Mouse (Mus musculus) pancreas, adult 10 weeks (tissue): Measurements from ENCODE around the gene Lrrfip1. TPM values are rescaled to one million over a fixed set of nuclear protein-coding genes. Genes with fewer than 3 reads are reported as not detected.

Experiments used
- polyA plus RNA-seq: library from polyadenylated mRNA; stranded (reverse); fragments of 350-450 nt; fragmentation: Illumina TruSeq; extraction: RNeasy Lipid Tissue Mini Kit (QIAGEN cat#74804); gene quantifications from one replicate; pipeline ENCODE4 v1.2.3, GENCODE M21; 2015; ENCODE audit warnings: low read depth, low replicate concordance; ENCODE audit not compliant: insufficient read depth

The Lrrfip1 gene
- 12.4 TPM for polyA plus RNA-seq

DNA sequence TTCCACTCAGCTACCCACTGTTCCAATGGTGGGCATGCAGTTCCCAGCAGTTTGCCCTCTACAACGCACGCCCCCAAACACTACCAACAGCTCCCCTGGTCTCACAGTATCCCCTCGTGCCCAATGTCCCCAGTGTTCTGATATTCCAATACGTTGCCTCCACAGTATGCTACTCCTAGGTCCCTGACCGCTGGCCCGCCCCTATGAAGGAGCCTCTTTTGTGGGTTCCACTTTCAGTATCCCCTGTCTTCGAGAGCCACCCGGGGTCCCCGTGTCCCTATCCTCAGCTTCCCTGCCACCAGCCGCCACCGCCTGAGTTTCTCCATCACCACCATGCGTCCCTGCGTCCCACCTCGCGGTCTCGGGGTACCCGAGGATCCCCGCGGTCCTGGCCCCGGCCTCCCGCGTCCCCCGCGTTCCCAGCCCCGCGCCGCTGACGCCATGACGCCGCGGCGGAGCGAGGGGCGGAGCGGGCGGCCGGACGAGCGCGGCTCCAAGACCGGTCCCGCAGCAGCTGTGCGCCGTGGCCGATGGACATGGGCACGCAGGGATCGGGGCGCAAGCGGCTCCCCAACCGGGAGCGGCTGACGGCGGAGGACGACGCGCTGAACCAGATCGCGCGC lies at the start of gene Lrrfip1:
Lrrfip1 (plus strand) TSS at position 470 of the 623 bp plus-strand sequence.

DNA sequence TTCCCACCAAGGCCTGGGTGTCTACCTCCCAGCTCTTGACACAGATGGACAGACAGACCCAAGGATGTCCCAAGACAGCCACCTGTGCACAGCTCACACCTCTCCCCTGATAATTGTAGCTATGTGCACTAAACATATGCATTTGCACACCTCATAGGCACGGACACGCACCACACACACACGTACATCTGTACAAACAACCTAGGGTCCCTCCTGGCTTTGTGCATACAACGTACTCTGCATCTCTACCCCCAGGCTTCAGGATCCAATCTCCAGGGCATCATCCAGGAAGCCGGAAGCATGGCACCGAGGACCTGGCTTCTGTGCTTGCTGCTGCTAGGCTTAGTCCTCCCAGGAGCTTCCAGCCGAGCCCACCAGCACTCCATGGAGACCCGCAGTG lies 45.7 kb upstream of the Lrrfip1 start, which contains the start of gene Prlh:
Prlh (plus strand) TSS at position 301 of the 400 bp plus-strand sequence.

DNA sequence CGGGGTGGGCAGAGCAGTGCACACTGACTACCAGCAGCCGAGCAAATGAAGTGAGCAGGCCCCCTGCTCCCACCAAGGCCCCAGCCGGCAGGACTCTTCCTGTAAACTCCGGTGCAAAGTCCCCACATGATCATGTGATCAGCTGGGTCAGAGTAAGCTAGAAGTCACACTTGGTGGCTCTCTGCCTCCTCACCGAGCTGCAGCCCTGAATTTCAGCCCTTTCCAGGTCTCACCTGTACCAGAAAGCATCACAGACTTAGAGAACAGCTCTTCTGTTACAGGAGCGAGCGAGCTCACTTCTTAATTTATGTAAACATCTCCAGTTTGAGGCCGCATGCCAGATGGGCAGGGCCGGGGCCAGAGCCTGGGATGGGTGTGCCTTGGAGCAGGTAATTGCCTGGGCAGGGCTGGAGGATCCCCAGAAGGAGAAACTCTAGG lies 29.2 kb upstream of the Lrrfip1 start, which contains the start of gene Rab17:
Rab17 (minus strand) TSS at position 315 of the 438 bp plus-strand sequence.

DNA sequence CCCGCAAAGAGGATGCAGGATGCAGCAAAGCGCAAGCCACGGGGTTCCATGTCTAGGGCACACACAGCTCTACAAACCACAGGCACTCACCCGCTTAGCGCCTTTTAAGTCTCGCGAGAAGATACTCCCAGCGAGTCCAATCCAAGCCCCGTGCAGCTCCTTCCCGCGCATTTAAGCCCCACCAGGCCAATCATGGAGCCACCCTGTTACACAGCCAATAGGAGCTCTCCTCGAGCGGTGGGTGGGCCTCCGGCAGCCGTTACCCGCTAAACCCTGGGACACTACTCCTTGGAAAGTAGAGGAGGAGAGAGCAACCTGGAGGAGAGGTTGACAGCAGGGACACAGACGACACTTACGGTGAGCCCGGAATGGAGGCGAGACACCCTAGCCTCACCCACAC lies 146.3 kb downstream of the Lrrfip1 start, which contains the start of gene Rbm44:
Rbm44 (plus strand) TSS at position 277 of the 400 bp plus-strand sequence.

Other genes starting within 250 kb of the Lrrfip1 start
- gene Col6a3, start 154.8 kb upstream of the Lrrfip1 start, polyA plus RNA-seq: 22.5 TPM
- 1.5 TPM for gene Mlph, start 83.7 kb upstream of the Lrrfip1 start, polyA plus RNA-seq
- gene Prlh, start 45.6 kb upstream of the Lrrfip1 start, polyA plus RNA-seq: not detected
- gene Rab17, start 29.1 kb upstream of the Lrrfip1 start, polyA plus RNA-seq: 0.59 TPM
- gene Rbm44, start 146.4 kb downstream of the Lrrfip1 start, polyA plus RNA-seq: not detected
- 9.2 TPM for gene Ramp1, start 181.1 kb downstream of the Lrrfip1 start, polyA plus RNA-seq